Mouse (Mus musculus) midbrain, embryonic 10.5 days (tissue): ENCODE data around the gene Slc39a1. TPM values are rescaled to one million over a fixed set of nuclear protein-coding genes. Genes with fewer than 3 reads are reported as not detected.
"Not testable (repeated sequence)": the region's sequence is repeated elsewhere in the genome, so short reads cannot be mapped to it uniquely, and the experiment has no call there.

ENCODE experiments used
- DNase-seq: peaks from one replicate; pipeline ENCODE4 v3.0.0-alpha.2; 2017; ENCODE audit warnings: low spot score
- H3K27ac ChIP-seq: fragments of 300-500 bp; sonication (generic); replicated peaks from 2 replicates; pipeline ENCODE4 v1.5.1; 2016; ENCODE audit warnings: mild to moderate bottlenecking
- H3K27me3 ChIP-seq: fragments of 300-500 bp; sonication (generic); 2 replicates; pipeline ENCODE4 v1.6.1; 2016; ENCODE audit warnings: low read depth, mild to moderate bottlenecking; ENCODE audit not compliant: poor library complexity, severe bottlenecking
- H3K36me3 ChIP-seq: fragments of 300-500 bp; sonication (generic); 2 replicates; pipeline ENCODE4 v1.6.1; 2016; ENCODE audit warnings: mild to moderate bottlenecking, moderate library complexity
- H3K4me1 ChIP-seq: fragments of 300-500 bp; sonication (generic); 2 replicates; pipeline ENCODE4 v1.6.1; 2016
- H3K4me3 ChIP-seq: fragments of 300-500 bp; sonication (generic); 2 replicates; pipeline ENCODE4 v1.5.1; 2016; ENCODE audit warnings: mild to moderate bottlenecking, moderate library complexity
- H3K9me3 ChIP-seq: fragments of 300-500 bp; sonication (generic); replicated peaks from 2 replicates; pipeline ENCODE4 v1.6.1; 2016; ENCODE audit warnings: mild to moderate bottlenecking
- WGBS: fragments of 180-500 bp; shearing (Covaris S2); methylation state at CpG from one replicate; pipeline ENCODE4 v1.1.7; 2016; 5-methylcytosine and 5-hydroxymethylcytosine counted together
- polyA plus RNA-seq: library from polyadenylated mRNA; unstranded; fragments of >200 nt; fragmentation: Nextera tagmentation; extraction: Ambion mirVana; gene quantifications from 2 replicates; pipeline ENCODE4 v1.2.1, GENCODE M21; 2016

The Slc39a1 gene
- polyA plus RNA-seq, 1 experiment from 2014 or later = 69.6 TPM

DNA sequence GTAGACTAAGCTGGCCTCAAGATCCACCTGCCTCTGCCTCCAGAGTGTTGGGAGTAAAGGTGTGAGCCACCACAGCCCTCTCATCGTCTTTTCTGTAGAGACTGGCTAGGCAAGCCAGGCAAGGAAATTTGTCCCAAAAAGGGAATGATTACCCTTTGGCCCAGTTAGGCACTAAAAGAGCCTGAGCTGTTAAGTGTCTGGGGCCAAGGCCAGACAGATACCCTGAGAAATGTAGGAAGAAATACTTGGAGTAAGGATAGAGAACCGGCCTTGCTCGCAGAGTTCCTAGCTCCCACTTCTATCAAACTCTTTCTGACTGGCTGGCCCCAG lies 377 bp upstream of the Slc39a1 start:
- peak overlapping the region; percentile 92 for H3K27ac ChIP-seq
- H3K4me3 ChIP-seq = peak overlapping the region; percentile 72
- 1% methylated on average over 3 of the region's 3 CpGs for WGBS
- H3K4me1 ChIP-seq = peaks cover 36% of the 10 kb centered on the region
- peaks cover 27% of the 10 kb centered on the region for H3K36me3 ChIP-seq
- no peaks in the 10 kb centered on the region for H3K9me3 ChIP-seq
- no peak for DNase-seq
- no peaks in the 10 kb centered on the region for H3K27me3 ChIP-seq

- no peak for DNase-seq
- 12% methylated on average over 10 of the region's 10 CpGs for WGBS
Measured at GRCm38 (mm10) chr3:90248746-90249100, 751 bp downstream of the Slc39a1 start.

DNA sequence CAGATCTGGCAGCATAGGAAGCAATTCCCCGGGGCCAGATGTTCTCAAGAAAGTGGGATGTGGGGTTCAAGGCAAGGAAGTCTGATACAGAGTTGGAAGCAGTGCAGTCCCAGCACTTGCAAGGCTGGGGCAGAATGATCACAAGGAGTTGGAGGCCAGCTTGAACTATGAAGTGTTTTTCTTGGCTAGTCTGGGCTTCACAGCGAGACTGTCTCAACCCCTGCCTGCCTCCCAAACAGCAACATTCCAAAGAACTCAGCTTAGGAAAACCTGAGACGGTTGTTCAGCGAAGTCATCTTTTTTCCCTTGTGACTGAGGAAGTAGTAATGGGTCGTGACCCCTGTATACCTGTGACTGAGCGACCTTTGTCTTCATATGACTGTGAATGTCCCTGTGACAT lies 2.8 kb downstream of the Slc39a1 start:
- Histone ChIP-seq H3K4me1 (peaks cover 38% of the 10 kb centered on the region), H3K36me3 (peaks cover 27% of the 10 kb centered on the region), H3K4me3 (no peak overlapping the region), H3K27ac (no peak overlapping the region), H3K27me3 (no peaks in the 10 kb centered on the region), H3K9me3 (no peaks in the 10 kb centered on the region)
- WGBS = 92% methylated on average over 6 of the region's 6 CpGs
- DNase-seq = no peak

More at GRCm38 (mm10) chr3:90248746-90249100, 751 bp downstream of the Slc39a1 start:
- H3K4me1 ChIP-seq = peaks cover 30% of the 10 kb centered on the region
- H3K9me3 ChIP-seq = no peaks in the 10 kb centered on the region
- H3K27ac ChIP-seq = peak overlapping the region; percentile 92
- peaks cover 27% of the 10 kb centered on the region for H3K36me3 ChIP-seq
- peak overlapping the region; percentile 72 for H3K4me3 ChIP-seq
- no peaks in the 10 kb centered on the region for H3K27me3 ChIP-seq

- H3K36me3 ChIP-seq = peaks cover 29% of the 10 kb centered on the region
- not testable (repeated sequence) for H3K4me3 ChIP-seq, H3K27ac ChIP-seq, DNase-seq, H3K27me3 ChIP-seq, H3K9me3 ChIP-seq
- 93% methylated on average over 9 of the region's 12 CpGs for WGBS
- H3K4me1 ChIP-seq = peaks cover 43% of the 10 kb centered on the region
Measured at GRCm38 (mm10) chr3:90251731-90252226, 3.8 kb downstream of the Slc39a1 start.

DNA sequence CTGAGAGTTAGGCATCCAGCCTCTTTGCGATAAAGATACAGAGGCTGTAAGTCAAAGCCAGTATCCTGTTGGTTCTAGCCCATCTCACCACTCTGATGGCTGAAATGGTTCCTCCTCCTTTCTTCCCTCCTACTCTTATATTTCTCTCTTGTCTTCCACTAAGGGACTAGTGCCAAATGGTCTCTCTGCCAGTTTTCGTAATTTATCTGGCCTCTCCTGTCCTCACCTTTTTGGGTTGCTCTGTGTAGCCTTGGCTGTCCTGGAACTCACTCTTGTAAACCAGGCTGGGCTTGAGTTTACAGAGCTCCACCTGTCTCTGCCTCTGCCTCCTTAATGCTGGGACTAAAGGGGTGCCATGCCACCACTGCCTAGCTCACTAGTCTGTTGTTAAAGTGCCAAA lies 4.7 kb downstream of the Slc39a1 start:
- H3K27me3 ChIP-seq, H3K9me3 ChIP-seq, DNase-seq, H3K27ac ChIP-seq, H3K4me3 ChIP-seq: not testable (repeated sequence)
- WGBS = 89% methylated on average over 2 of the region's 2 CpGs
- Histone ChIP-seq H3K36me3 (peaks cover 38% of the 10 kb centered on the region), H3K4me1 (peaks cover 39% of the 10 kb centered on the region)

DNA sequence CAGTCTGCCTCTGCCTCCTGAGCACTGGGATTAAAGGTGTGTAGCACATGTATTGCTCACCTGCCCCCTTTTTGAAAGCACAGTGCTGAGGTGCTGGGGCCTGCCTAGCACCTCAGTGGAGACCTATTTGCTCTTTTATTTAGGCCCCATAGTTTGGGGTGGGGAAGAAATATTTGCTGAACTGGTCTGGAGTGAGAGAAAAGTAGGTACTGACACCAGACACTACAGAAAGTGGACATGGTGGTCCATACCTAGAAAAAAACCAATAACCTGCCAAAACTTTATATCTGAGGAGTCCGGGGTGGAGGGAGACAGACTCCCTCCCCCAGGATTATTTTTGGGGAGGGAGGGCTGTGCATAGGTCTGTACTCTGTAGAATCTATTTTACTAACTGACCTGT lies 5.2 kb downstream of the Slc39a1 start:
- not testable (repeated sequence) for H3K27ac ChIP-seq, DNase-seq, H3K9me3 ChIP-seq, H3K27me3 ChIP-seq
- WGBS = 88% methylated on average over 1 of the region's 1 CpGs
- Histone ChIP-seq H3K4me1 (peaks cover 36% of the 10 kb centered on the region), H3K4me3 (peak overlapping the region; percentile 90), H3K36me3 (peaks cover 43% of the 10 kb centered on the region)

DNA sequence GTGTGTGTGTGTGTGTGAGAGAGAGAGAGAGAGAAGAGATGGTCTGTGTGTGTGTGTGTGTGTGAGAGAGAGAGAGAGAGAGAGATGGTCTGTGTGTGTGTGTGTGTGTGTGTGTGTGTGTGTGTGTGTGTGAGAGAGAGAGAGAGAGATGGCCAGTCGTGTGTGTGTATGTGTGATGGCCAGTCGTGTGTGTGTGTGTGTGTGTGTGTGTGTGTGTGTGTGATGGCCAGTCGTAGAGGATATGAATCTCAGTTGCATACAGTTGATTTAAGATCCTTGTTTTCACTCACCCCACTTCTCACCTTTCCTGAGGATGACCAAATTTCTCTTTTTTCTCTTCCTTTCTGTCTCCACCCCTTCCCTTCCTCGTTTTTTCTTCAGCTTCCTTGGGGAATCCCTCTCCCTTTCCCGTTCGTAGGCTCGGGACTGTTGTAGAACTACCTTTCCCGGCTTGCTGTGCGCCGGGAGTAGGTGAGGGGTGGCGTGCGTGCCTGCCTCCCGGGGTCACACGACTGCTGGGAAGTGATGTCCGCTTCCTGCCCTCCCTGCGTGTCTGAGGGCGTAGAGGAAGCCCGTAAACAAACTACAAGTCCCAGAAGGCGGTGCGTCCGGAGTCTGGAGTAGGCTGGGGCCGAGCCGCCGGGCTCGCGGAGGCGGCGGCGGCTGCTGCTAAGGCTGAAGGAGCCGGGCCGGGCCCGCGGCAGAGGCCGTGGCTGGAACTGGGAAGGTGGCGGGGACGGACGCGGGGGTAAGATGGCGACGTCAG lies 5.9 kb downstream of the Slc39a1 start, which contains the start of gene Crtc2:
TSS of gene Crtc2 (plus strand) at position 511 of the 766 bp plus-strand sequence.
- Histone ChIP-seq H3K27me3 (no peaks in the 10 kb centered on the region), H3K27ac (peak within 1 kb of the TSS; percentile 91), H3K36me3 (peaks cover 50% of the 10 kb centered on the region), H3K4me3 (peak within 1 kb of the TSS; percentile 90), H3K4me1 (peaks cover 30% of the 10 kb centered on the region), H3K9me3 (no peaks in the 10 kb centered on the region)
- DNase-seq = peak; percentile 96
- WGBS = 3% methylated on average over 40 of the region's 40 CpGs

GRCm38 (mm10) chr3:90254419-90255193 lies 6.6 kb downstream of the Slc39a1 start:
- Histone ChIP-seq H3K27me3 (no peaks in the 10 kb centered on the region), H3K4me1 (peaks cover 22% of the 10 kb centered on the region), H3K4me3 (peak overlapping the region; percentile 90), H3K9me3 (no peaks in the 10 kb centered on the region), H3K27ac (peak overlapping the region; percentile 91), H3K36me3 (peaks cover 54% of the 10 kb centered on the region)
- WGBS = 1% methylated on average over 41 of the region's 41 CpGs
- DNase-seq = no peak

GRCm38 (mm10) chr3:90255194-90255565 lies 7.2 kb downstream of the Slc39a1 start:
- whole genome bisulfite sequencing = 26% methylated on average over 2 of the region's 2 CpGs
- Histone ChIP-seq H3K9me3 (no peaks in the 10 kb centered on the region), H3K36me3 (peaks cover 54% of the 10 kb centered on the region), H3K4me3 (peak overlapping the region; percentile 90), H3K4me1 (peaks cover 22% of the 10 kb centered on the region), H3K27me3 (no peaks in the 10 kb centered on the region), H3K27ac (peak overlapping the region; percentile 91)
- no peak for DNase-seq

GRCm38 (mm10) chr3:90255784-90256353 lies 7.9 kb downstream of the Slc39a1 start:
- DNase-seq = no peak
- H3K27ac ChIP-seq = no peak overlapping the region
- WGBS = 93% methylated on average over 14 of the region's 14 CpGs
- H3K4me3 ChIP-seq = peak overlapping the region; percentile 90; the same call in 1 of the 2 replicates
- no peaks in the 10 kb centered on the region for H3K27me3 ChIP-seq
- peaks cover 22% of the 10 kb centered on the region for H3K4me1 ChIP-seq
- H3K36me3 ChIP-seq = peaks cover 54% of the 10 kb centered on the region
- H3K9me3 ChIP-seq = no peaks in the 10 kb centered on the region

DNA sequence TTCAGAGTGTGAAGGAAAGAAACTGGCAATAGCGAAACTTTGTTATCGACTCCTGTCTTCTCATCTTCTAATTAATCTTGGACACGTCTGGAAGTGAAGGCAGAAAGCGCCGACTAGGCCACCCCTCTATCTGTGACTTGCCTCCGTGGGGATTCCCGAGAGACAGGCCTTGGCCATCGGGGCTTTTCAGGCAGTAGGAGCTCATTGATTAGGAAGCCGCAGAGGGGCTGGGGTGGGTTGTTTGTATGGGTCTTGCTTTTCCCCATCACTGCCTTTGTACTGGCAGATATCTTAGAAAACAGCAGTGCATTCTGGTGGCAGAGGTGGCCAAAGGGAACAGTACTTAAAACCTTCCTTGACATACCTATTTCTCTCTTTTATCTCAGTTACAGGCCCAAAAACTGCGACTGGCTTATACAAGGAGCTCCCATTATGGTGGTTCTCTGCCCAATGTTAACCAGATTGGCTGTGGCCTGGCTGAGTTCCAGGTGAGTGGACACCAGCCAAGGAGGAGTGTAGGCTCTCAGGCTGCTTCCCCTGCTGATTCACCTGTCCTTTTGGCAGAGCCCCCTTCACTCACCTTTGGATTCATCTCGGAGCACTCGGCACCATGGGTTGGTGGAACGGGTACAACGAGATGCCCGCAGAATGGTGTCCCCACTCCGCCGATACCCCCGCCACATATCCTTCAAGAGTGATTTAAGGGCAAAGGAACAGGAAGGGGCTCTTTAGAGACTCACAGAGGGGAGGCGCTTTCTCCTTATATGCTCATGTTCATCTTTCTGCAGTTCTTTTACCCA lies 9.0 kb downstream of the Slc39a1 start:
- WGBS = 94% methylated on average over 19 of the region's 19 CpGs
- H3K4me1 ChIP-seq = peaks cover 22% of the 10 kb centered on the region
- no peaks in the 10 kb centered on the region for H3K27me3 ChIP-seq
- DNase-seq = no peak
- H3K36me3 ChIP-seq = peaks cover 54% of the 10 kb centered on the region
- no peaks in the 10 kb centered on the region for H3K9me3 ChIP-seq
- H3K27ac ChIP-seq = no peak overlapping the region
- H3K4me3 ChIP-seq = no peak overlapping the region

DNA sequence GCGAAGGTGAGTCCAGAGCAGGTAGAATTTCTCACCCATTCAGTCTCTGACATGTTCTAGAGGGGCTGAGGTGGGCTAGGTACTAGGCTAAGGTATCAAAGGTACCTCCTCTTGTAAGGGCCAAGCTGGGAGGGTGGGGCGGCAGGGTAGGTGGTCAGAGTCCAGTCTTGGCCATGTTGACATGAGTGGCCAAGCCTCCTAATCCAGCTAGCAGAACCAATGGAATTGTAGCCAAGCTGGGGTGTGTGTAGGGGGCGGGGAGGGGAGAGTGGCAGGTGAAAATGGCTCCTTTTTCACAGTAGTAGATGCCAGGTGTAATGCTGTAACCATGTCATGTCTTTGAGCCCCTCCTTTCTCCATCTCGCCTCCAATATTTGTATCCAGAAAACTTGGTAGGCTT lies 10.5 kb downstream of the Slc39a1 start:
- peaks cover 70% of the 10 kb centered on the region for H3K36me3 ChIP-seq
- H3K27ac ChIP-seq = no peak overlapping the region
- H3K27me3 ChIP-seq = no peaks in the 10 kb centered on the region
- DNase-seq = no peak
- no peaks in the 10 kb centered on the region for H3K9me3 ChIP-seq
- no peak overlapping the region for H3K4me3 ChIP-seq
- H3K4me1 ChIP-seq = peaks cover 19% of the 10 kb centered on the region
- WGBS = 93% methylated on average over 4 of the region's 4 CpGs
